Mouse (Mus musculus) adrenal gland, adult 18-20 months (tissue): ENCODE measurements around the gene Rad54l2. TPM values are rescaled to one million over a fixed set of nuclear protein-coding genes. Genes with fewer than 3 reads are reported as not detected.

Experiments used
- DNase-seq, 2 experiments: peaks; one replicate each; pipeline ENCODE4 v3.0.0; 2021 to 2022; ENCODE audit warnings: low spot score in 2 of 2
- total RNA-seq, 2 experiments: library from RNA; stranded (reverse); gene quantifications; 1 replicate in 1 of 2; 2 replicates in 1 of 2; pipeline ENCODE4 v1.2.3; 2021

The Rad54l2 gene
- total RNA-seq, 2 experiments from 2014 or later = 15.1 to 24.2 TPM

GRCm38 (mm10) chr9:106678242-106678641 lies 110.8 kb downstream of the Rad54l2 start:
- DNase-seq = no peak

GRCm38 (mm10) chr9:106677702-106678101 lies 111.3 kb downstream of the Rad54l2 start:
- no peak for DNase-seq

DNA sequence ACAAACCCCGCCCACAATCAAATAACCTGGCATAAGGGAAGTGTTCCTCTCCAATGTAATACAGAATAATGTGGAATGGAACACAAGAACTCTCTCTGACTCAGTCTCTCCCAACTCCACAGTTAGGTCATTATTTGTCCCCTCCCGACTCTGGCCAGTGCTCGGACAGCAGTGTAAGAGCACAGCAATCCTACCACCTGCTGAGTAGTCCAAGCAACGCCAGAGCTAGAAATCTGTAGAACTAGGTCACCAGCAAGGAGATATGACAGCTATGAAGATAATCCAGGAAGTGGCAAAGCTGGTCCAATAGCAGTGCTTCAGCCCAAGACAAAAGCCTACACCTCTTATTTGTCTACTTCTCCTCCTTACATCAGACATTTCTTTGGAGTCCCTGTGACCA lies 112.4 kb downstream of the Rad54l2 start:
- DNase-seq = no peak

DNA sequence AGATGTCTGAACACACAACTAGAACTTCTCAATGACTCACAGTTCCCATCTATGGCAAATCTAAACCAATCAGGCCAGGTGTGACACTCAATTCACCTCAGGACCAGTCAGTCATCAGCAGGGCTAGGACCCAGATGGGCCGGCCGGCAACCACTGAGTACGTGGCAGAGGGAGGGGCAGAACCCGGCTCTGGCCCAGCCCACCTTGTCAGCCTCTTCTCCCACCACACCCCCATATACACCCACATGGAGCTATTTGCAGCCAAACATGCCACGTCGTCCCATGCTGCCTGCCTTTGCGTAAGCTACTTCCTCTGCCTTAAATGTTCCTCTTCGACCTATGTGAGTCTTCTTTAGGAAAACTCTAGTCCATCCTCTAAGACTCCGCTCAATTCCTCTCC lies 113.0 kb downstream of the Rad54l2 start:
- DNase-seq = no peak

- DNase-seq = peak; percentile 75 to 84
These were observed 113.5 kb downstream of the Rad54l2 start for GRCm38 (mm10) chr9:106675480-106675879.

GRCm38 (mm10) chr9:106673860-106674259 lies 115.1 kb downstream of the Rad54l2 start:
- no peak for DNase-seq

DNA sequence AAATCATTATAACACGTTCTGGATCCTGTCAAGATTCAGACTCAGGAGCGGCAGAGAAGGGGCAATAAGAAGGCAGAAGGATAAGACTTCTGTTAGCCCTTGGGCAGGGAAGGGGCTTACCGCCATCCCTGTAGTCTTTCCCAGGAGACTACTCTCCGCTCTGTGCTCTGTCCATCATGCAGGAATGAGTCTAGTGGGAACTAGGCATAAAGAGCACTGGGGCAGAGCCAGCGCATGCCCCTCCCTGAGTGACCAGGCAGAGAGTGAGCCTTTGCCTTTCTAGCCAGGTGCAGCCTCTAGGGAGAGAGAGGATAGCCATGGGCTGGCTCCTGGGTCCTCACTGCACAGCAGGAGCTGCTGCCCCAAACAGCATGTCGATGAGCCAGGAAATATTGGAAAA lies 124.1 kb downstream of the Rad54l2 start:
- DNase-seq = no peak

- DNase-seq = no peak
These were observed 124.6 kb downstream of the Rad54l2 start for GRCm38 (mm10) chr9:106664433-106664832.

- no peak for DNase-seq
These were observed 125.8 kb downstream of the Rad54l2 start for GRCm38 (mm10) chr9:106663200-106663599.

DNA sequence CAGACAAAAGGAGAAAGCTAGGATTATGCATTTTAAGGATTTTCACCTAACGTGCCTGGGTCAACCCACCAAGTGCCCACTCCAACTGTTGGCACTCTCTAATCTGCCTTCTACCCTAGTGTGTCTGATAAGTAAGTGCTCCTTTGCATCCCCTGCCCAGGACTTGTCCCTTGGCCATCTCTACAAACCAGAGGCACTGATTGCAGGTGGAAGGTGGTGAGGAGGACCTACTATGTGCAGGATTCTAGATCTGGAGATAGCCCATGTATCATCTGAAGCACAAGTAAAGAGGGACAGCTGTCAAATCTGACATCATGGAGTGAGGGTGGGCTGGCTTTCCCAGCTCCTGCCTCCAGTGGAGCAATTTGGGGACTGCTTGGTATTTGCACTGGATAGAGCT lies 129.1 kb downstream of the Rad54l2 start:
- no peak for DNase-seq

- DNase-seq = no peak
These were observed 129.6 kb downstream of the Rad54l2 start for GRCm38 (mm10) chr9:106659441-106659840.

- no peak for DNase-seq
These were observed 131.4 kb downstream of the Rad54l2 start for GRCm38 (mm10) chr9:106657592-106657991.

GRCm38 (mm10) chr9:106656820-106657219 lies 132.2 kb downstream of the Rad54l2 start:
- no peak for DNase-seq

DNA sequence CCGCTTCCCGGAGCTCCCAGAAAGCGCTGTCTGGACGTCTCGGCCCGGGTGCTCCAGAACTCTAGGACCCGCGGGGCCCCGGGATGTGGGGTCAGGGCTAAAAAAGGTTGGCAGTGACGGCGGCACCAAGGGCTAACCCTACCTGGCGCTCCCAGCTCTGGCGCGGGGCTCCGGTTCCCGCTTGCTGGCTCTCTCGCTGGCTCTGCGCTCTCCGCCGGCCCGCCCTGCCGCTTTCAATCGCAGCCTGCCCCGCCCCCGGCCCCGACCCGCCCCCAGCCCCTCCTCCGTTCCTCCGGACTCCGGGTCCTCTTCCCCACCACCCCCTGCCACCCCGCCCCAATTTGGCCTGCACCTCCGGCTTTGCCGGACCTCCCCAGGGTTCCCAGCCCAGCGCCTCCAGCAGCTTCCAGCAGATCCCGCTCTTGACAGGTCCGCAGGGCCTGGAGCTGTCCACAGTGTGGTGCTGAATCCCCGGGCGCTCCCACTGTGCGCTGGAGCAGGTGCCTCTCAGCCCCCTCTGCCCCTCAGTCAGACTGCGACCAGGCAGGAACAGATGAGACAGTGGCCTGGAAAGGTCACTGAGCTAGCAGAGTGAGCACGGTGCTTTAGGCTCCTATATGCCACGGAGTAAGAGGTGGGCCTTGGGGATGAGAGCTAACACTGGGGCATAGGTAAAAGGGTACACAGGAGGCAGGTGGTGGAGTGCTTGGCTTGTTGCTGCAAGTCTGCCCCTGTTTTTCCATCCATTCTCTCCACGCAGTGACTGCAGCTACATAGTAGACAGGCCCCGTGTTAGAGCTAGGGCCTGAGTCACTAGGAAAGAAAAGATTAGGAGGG lies 132.9 kb downstream of the Rad54l2 start, which contains the start of gene Grm2:
TSS of gene Grm2 (minus strand) at position 199 of the 837 bp plus-strand sequence.
- peak; percentile 59 to 66 for DNase-seq

DNA sequence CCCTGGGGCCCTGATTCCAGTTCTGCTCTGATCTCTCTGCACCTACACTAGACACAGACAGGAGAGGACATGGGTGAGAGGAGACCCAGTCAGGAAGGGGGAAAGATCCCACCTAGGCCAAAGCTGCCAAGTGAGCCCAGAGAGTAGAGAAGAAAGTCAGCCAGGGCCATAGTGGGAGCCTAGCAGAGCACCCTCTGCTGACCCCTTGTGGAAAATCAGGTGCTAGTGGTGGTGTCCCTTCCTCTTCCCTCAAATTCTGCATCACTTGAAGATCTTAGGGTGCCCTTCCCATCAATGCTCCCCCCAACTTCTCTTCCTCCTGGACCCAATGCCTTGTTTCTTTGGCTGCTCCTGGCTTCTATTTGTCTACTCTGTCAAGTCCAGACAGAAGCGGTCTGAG lies 136.3 kb downstream of the Rad54l2 start:
- DNase-seq = no peak

DNA sequence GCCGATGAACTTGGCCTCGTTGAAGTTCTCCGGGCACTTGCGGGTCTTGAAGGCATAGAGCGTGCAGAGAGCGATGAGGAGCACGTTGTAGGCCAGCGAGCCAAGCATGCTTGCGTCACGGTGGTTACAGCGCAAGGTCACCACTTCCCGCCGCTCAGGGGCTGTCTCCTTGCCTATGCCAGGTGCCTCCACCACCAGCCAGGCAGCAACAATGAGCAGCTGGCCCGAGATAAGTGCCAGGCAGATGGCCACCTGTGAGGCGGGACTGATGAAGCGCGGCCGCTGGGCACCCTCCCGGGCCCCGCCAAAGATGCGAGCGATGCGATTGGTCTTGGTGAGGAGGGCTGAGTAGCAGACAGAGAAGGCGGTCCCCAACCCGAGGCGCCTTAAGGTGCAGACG lies 141.8 kb downstream of the Rad54l2 start:
- DNase-seq = no peak

- no peak for DNase-seq
These were observed 143.2 kb downstream of the Rad54l2 start for GRCm38 (mm10) chr9:106645684-106646271.

DNA sequence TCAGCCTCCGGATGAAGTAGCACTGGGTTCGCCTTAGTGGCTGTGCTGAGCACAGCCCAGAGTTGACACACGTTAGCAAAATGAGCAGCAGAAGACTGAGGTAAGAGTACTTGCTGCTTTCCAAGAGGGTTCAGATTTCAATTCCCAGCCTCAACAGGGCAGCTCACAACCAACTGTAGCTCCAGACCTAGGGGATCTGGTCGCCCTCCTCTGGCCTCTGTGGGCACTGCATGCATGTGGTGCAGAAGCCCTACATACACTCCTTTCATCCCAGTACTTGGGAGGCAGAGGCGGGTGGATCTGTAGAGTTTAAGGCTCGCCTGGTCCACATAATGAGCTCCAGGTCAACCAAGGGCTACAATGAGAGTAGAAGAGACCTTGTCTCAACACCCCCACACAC lies 145.2 kb downstream of the Rad54l2 start:
- DNase-seq = no peak

DNA sequence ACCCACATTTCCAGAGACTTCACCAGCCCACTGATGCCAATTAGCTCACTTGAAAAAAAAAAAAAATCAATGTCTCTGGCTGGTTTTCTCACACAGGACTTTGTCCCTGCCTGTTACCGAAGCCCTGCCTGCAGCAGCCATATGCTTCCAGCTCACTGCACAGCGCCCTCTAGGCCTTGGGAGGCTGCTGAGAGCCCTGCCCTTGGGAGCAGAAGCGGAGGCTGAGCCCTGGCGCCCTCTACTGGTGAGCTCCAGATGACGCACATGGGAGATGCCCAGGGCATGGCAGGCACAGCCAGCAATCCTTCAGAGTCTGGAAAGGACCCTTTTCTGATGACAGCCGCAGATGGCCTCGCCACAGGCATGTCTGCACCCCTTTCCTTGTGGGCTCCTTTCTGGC lies 145.9 kb downstream of the Rad54l2 start:
- peak; percentile 80 to 86 for DNase-seq

GRCm38 (mm10) chr9:106641346-106641745 lies 147.6 kb downstream of the Rad54l2 start:
- no peak for DNase-seq

DNA sequence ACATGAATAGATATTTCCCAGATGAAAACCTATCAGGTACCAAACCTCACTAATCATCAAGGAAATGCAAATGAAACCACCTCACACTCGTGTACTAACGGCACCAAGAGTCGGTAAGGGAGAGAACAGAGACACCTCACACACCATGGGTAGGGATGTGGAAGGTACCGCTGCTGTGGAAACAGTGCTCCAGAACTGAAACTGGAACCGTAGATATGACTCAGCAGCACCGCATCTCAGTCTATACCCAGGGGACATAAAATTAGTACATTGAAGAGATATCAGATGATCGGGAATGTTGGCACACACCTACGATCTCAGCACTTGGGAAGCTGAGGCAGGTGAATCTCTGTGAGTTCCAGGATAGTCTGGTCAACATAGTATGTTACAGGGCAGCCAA lies 150.8 kb downstream of the Rad54l2 start:
- DNase-seq = no peak
